Mouse (Mus musculus) R1 (cell line): ENCODE results near the gene Klhdc8a.
"Not testable (repeated sequence)": the region's sequence is repeated elsewhere in the genome, so short reads cannot be mapped to it uniquely, and the experiment has no call there.

Source experiments
- DNase-seq: peaks from one replicate; pipeline ENCODE4 v3.0.0-alpha.2; 2018; ENCODE audit warnings: low read depth, low spot score

Klhdc8a gene

GRCm38 (mm10) chr1:132343656-132344055 is 45.2 kb downstream of the Klhdc8a start:
- no peak for DNase-seq

- no peak for DNase-seq
These were observed 47.1 kb downstream of the Klhdc8a start for GRCm38 (mm10) chr1:132345514-132345913.

GRCm38 (mm10) chr1:132346134-132346851 is 47.9 kb downstream of the Klhdc8a start:
- DNase-seq = no peak

GRCm38 (mm10) chr1:132346951-132347350 is 48.5 kb downstream of the Klhdc8a start:
- DNase-seq = no peak

GRCm38 (mm10) chr1:132348401-132348800 is 50.0 kb downstream of the Klhdc8a start:
- DNase-seq = no peak

GRCm38 (mm10) chr1:132349049-132349448 is 50.6 kb downstream of the Klhdc8a start:
- DNase-seq = not testable (repeated sequence)

GRCm38 (mm10) chr1:132349601-132350000 is 51.2 kb downstream of the Klhdc8a start:
- not testable (repeated sequence) for DNase-seq

GRCm38 (mm10) chr1:132351058-132351457 is 52.6 kb downstream of the Klhdc8a start:
- peak; percentile 61 for DNase-seq

- no peak for DNase-seq
These were observed 55.0 kb downstream of the Klhdc8a start for GRCm38 (mm10) chr1:132353389-132353788.

GRCm38 (mm10) chr1:132354234-132354633 is 55.8 kb downstream of the Klhdc8a start:
- DNase-seq = no peak

- DNase-seq = no peak
These were observed 56.8 kb downstream of the Klhdc8a start for GRCm38 (mm10) chr1:132355162-132355601.

- DNase-seq = peak; percentile 87
These were observed 57.4 kb downstream of the Klhdc8a start for GRCm38 (mm10) chr1:132355841-132356242.

GRCm38 (mm10) chr1:132356841-132357240 is 58.4 kb downstream of the Klhdc8a start:
- DNase-seq = no peak
